Mouse (Mus musculus): ENCODE measurements around the gene Zfp652. TPM values are rescaled to one million over a fixed set of nuclear protein-coding genes. Genes with fewer than 3 reads are reported as not detected.

The Zfp652 gene
- polyA plus RNA-seq, 1 experiment from 2014 or later: 14.8 TPM

DNA sequence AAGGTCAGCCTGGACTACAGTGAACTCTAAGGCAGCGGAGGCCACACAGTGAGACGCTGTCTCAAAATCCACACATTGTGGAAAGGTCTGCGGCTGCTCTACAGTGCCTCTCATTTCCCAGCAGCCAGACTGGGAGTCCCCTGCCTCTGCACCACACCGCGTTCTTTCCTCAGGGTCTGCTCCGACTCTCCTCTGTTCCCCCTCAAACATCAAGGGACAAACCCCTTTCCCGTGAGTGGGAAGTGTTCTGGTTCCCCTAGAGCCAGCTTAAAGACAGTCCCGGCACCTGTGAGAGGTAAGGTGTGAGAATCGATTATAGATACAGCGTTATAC lies 129.0 kb downstream of the Zfp652 start:
- ATAC-seq (replicated peaks; ENCODE audit: low FRiP score, low read depth) (no peak), DNase-seq (ENCODE audit: low spot score) (no peak)
- peak overlapping the region; percentile 49; the same call in 1 of the 2 replicates for H3K9ac ChIP-seq (ENCODE audit: low read depth, low read length)
- no peaks in the 10 kb centered on the region for H3K9me3 ChIP-seq (replicated peaks; ENCODE audit: low read length)
- H3K4me1 ChIP-seq (replicated peaks; ENCODE audit: insufficient read depth, low read length): peaks cover 5% of the 10 kb centered on the region; the same call in 1 of the 2 replicates
- 59% methylated on average over 10 of the region's 10 CpGs for WGBS
- peak overlapping the region; percentile 44 for H3K4me2 ChIP-seq (ENCODE audit: low read length)
- no peaks in the 10 kb centered on the region for H3K36me3 ChIP-seq (ENCODE audit: insufficient read depth, low read length)
- no peaks in the 10 kb centered on the region for H3K27me3 ChIP-seq (ENCODE audit: insufficient read depth, low read length)
- H3K4me3 ChIP-seq (replicated peaks; ENCODE audit: low read depth, low read length): peak overlapping the region; percentile 26
- no peak for TF ChIP-seq CTCF (IDR thresholded peaks at IDR 0.05; ENCODE audit: low read depth)
- peak overlapping the region; percentile 76; the same call in 1 of the 2 replicates for H3K27ac ChIP-seq

DNA sequence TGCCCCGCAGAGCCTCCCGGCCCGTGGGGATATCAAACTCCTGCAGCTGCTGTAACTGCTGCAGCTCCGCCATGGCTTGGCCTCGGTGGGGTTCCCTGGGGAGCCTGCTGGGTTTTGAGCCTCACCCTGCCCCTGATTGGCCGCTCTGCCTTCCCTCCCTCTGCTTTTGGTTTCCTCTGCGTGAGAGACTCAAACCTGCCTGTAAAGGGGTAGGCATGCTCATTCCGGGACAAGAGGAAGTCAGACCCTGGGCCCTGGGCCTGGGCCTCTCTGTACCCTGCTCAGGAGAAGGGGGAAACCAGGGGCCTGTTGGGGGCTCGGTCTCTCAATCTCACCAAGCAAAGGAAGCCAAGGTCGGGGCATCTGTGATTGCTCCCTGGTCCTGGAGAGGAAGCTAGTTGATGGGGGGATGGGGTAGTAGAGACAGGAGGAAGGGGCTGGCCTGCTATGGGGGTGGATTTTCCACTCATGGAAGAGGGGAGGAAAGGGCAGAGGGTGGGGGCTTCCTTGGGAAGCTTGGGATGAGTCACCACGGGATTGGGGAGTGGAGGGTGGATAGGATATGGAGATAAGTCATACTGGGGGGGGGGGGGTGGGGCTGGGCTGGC lies 129.7 kb downstream of the Zfp652 start, which contains the start of gene Abi3:
Gene Abi3, minus strand, starts transcription at position 403 of the 608 bp plus-strand sequence.
- H3K4me1 ChIP-seq (replicated peaks; ENCODE audit: insufficient read depth, low read length): no peaks in the 10 kb centered on the region
- peak within 1 kb of the TSS; percentile 76 for H3K27ac ChIP-seq
- H3K4me3 ChIP-seq (replicated peaks; ENCODE audit: low read depth, low read length): peak within 1 kb of the TSS; percentile 26
- H3K27me3 ChIP-seq (ENCODE audit: insufficient read depth, low read length): no peaks in the 10 kb centered on the region
- 0 out of 2 replicates have a peak, but pooled peaks have one; percentile 23 for ATAC-seq (replicated peaks; ENCODE audit: low FRiP score, low read depth)
- 20% methylated on average over 11 of the region's 11 CpGs for WGBS
- DNase-seq (ENCODE audit: low spot score): peak; percentile 69
- peak within 1 kb of the TSS; percentile 49 for H3K9ac ChIP-seq (ENCODE audit: low read depth, low read length)
- no peaks in the 10 kb centered on the region for H3K9me3 ChIP-seq (replicated peaks; ENCODE audit: low read length)
- no peaks in the 10 kb centered on the region for H3K36me3 ChIP-seq (ENCODE audit: insufficient read depth, low read length)
- TF ChIP-seq CTCF (IDR thresholded peaks at IDR 0.05; ENCODE audit: low read depth): no peak
- peak within 1 kb of the TSS; percentile 44 for H3K4me2 ChIP-seq (ENCODE audit: low read length)

GRCm38 (mm10) chr11:95842953-95843352 lies 130.5 kb downstream of the Zfp652 start:
- Histone ChIP-seq H3K9me3 (replicated peaks; ENCODE audit: low read length) (no peaks in the 10 kb centered on the region), H3K27ac (peak overlapping the region; percentile 76; the same call in 1 of the 2 replicates), H3K4me1 (replicated peaks; ENCODE audit: insufficient read depth, low read length) (no peaks in the 10 kb centered on the region), H3K9ac (ENCODE audit: low read depth, low read length) (no peak overlapping the region), H3K36me3 (ENCODE audit: insufficient read depth, low read length) (no peaks in the 10 kb centered on the region), H3K4me2 (ENCODE audit: low read length) (peak overlapping the region; percentile 44), H3K4me3 (replicated peaks; ENCODE audit: low read depth, low read length) (no peak overlapping the region), H3K27me3 (ENCODE audit: insufficient read depth, low read length) (no peaks in the 10 kb centered on the region)
- DNase-seq (ENCODE audit: low spot score) (no peak), ATAC-seq (replicated peaks; ENCODE audit: low FRiP score, low read depth) (no peak)
- TF ChIP-seq CTCF (IDR thresholded peaks at IDR 0.05; ENCODE audit: low read depth): no peak
- 62% methylated on average over 5 of the region's 5 CpGs for WGBS

- DNase-seq (ENCODE audit: low spot score) (no peak), ATAC-seq (replicated peaks; ENCODE audit: low FRiP score, low read depth) (no peak)
- Histone ChIP-seq H3K27ac (0 out of 2 replicates have a peak overlapping the region, but pooled peaks have one; percentile 13), H3K9me3 (replicated peaks; ENCODE audit: low read length) (no peaks in the 10 kb centered on the region), H3K9ac (ENCODE audit: low read depth, low read length) (no peak overlapping the region), H3K4me3 (replicated peaks; ENCODE audit: low read depth, low read length) (peak overlapping the region; percentile 11; the same call in 1 of the 2 replicates), H3K4me1 (replicated peaks; ENCODE audit: insufficient read depth, low read length) (no peaks in the 10 kb centered on the region), H3K36me3 (ENCODE audit: insufficient read depth, low read length) (no peaks in the 10 kb centered on the region), H3K27me3 (ENCODE audit: insufficient read depth, low read length) (no peaks in the 10 kb centered on the region), H3K4me2 (ENCODE audit: low read length) (peak overlapping the region; percentile 44)
- 49% methylated on average over 6 of the region's 6 CpGs for WGBS
- no peak for TF ChIP-seq CTCF (IDR thresholded peaks at IDR 0.05; ENCODE audit: low read depth)
Measured at GRCm38 (mm10) chr11:95843421-95843950, 131.0 kb downstream of the Zfp652 start.

DNA sequence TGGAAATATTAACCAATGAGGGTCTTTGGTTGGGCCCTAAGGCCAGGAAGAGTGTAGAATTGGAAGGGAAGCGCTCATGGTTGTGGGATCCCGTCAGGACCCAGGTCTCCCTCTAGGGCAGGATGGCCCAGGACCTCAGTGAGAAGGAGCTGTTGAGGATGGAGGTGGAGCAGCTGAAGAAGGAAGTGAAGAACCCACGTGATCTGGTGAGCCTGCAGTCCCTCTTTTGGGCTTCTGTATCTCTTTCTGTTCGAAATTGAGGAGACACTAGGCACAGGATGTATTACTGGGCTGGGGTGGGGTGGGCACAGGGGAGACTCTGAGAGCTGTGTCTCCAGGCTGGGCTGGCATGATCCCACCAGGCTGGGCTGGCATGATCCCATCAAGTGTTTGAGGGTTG lies 132.5 kb downstream of the Zfp652 start:
- DNase-seq (ENCODE audit: low spot score) (no peak), ATAC-seq (replicated peaks; ENCODE audit: low FRiP score, low read depth) (no peak)
- no peaks in the 10 kb centered on the region for H3K27me3 ChIP-seq (ENCODE audit: insufficient read depth, low read length)
- no peak overlapping the region for H3K27ac ChIP-seq
- no peaks in the 10 kb centered on the region for H3K9me3 ChIP-seq (replicated peaks; ENCODE audit: low read length)
- no peaks in the 10 kb centered on the region for H3K4me1 ChIP-seq (replicated peaks; ENCODE audit: insufficient read depth, low read length)
- no peak overlapping the region for H3K9ac ChIP-seq (ENCODE audit: low read depth, low read length)
- 72% methylated on average over 4 of the region's 4 CpGs for WGBS
- H3K4me2 ChIP-seq (ENCODE audit: low read length): peak overlapping the region; percentile 44; the same call in 1 of the 2 replicates
- no peak for TF ChIP-seq CTCF (IDR thresholded peaks at IDR 0.05; ENCODE audit: low read depth)
- no peak overlapping the region for H3K4me3 ChIP-seq (replicated peaks; ENCODE audit: low read depth, low read length)
- H3K36me3 ChIP-seq (ENCODE audit: insufficient read depth, low read length): no peaks in the 10 kb centered on the region

DNA sequence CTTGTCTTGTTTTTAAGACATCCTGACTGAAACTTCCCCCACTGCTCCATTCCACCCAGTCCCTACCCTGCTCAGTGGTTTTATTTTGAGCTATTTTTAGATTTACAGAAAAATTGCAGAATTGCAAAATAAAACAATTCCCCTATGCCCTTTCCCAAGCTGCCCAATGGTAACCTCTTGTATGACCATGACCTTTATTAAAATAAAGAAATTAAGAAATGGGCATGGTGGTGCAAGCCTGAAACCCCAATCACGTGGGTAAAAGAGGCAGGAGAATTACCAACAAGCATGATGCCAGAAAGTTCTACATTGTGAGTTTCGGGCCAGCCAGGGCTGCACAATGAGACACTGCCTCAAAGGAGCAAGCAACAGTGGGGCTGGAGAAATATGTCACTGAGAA lies 138.4 kb downstream of the Zfp652 start:
- DNase-seq (ENCODE audit: low spot score): no peak
- TF ChIP-seq CTCF (IDR thresholded peaks at IDR 0.05; ENCODE audit: low read depth): no peak
- Histone ChIP-seq H3K36me3 (ENCODE audit: insufficient read depth, low read length) (no peaks in the 10 kb centered on the region), H3K9me3 (replicated peaks; ENCODE audit: low read length) (no peaks in the 10 kb centered on the region), H3K9ac (ENCODE audit: low read depth, low read length) (no peak overlapping the region), H3K4me2 (ENCODE audit: low read length) (no peak overlapping the region), H3K4me3 (replicated peaks; ENCODE audit: low read depth, low read length) (no peak overlapping the region), H3K4me1 (replicated peaks; ENCODE audit: insufficient read depth, low read length) (no peaks in the 10 kb centered on the region), H3K27ac (no peak overlapping the region), H3K27me3 (ENCODE audit: insufficient read depth, low read length) (no peaks in the 10 kb centered on the region)
- WGBS: 68% methylated on average over 2 of the region's 2 CpGs
- ATAC-seq (replicated peaks; ENCODE audit: low FRiP score, low read depth): no peak

Measured in kidney, postnatal 0 days (tissue).